Mouse (Mus musculus): Measurements from ENCODE around the gene Foxj2. TPM values are rescaled to one million over a fixed set of nuclear protein-coding genes. Genes with fewer than 3 reads are reported as not detected.

The Foxj2 gene
- polyA plus RNA-seq (2015; fragmentation: Nextera tagmentation; extraction: Ambion mirVana), result 3.0 and 3.2 TPM in 2 replicates

GRCm38 (mm10) chr6:122819306-122820070, at the start of gene Foxj2:
Gene Foxj2, plus strand, starts transcription at chr6:122819914.
- DNase-seq (ENCODE audit: low spot score), result peak; percentile 68

- no peak for DNase-seq (ENCODE audit: low spot score)
Observed at GRCm38 (mm10) chr6:122770760-122771315, 48.9 kb upstream of the Foxj2 start.

- no peak for DNase-seq (ENCODE audit: low spot score)
Observed at GRCm38 (mm10) chr6:122772701-122773100, 47.0 kb upstream of the Foxj2 start.

GRCm38 (mm10) chr6:122774345-122774744, 45.4 kb upstream of the Foxj2 start:
- DNase-seq (ENCODE audit: low spot score), result no peak

- DNase-seq (ENCODE audit: low spot score), result no peak
Observed at GRCm38 (mm10) chr6:122776040-122776439, 43.7 kb upstream of the Foxj2 start.

- DNase-seq (ENCODE audit: low spot score), result no peak
Observed at GRCm38 (mm10) chr6:122779916-122780315, 39.8 kb upstream of the Foxj2 start.

GRCm38 (mm10) chr6:122781167-122781566, 38.5 kb upstream of the Foxj2 start:
- no peak for DNase-seq (ENCODE audit: low spot score)

GRCm38 (mm10) chr6:122782164-122782563, 37.5 kb upstream of the Foxj2 start:
- DNase-seq (ENCODE audit: low spot score), result no peak

GRCm38 (mm10) chr6:122784866-122785265, 34.8 kb upstream of the Foxj2 start:
- peak; percentile 43 for DNase-seq (ENCODE audit: low spot score)

GRCm38 (mm10) chr6:122786275-122786674, 33.4 kb upstream of the Foxj2 start:
- DNase-seq (ENCODE audit: low spot score), result peak; percentile 71

- DNase-seq (ENCODE audit: low spot score), result no peak
Observed at GRCm38 (mm10) chr6:122795254-122795935, 24.3 kb upstream of the Foxj2 start.

- DNase-seq (ENCODE audit: low spot score), result peak; percentile 37
Observed at GRCm38 (mm10) chr6:122800640-122801300, 18.9 kb upstream of the Foxj2 start.

- DNase-seq (ENCODE audit: low spot score), result peak; percentile 39
Observed at GRCm38 (mm10) chr6:122801301-122801800, 18.4 kb upstream of the Foxj2 start, which contains the start of gene Slc2a3. Gene Slc2a3, minus strand, starts transcription at chr6:122801640.

GRCm38 (mm10) chr6:122801801-122802514, 17.8 kb upstream of the Foxj2 start:
- DNase-seq (ENCODE audit: low spot score), result peak; percentile 79

GRCm38 (mm10) chr6:122804418-122804817, 15.3 kb upstream of the Foxj2 start:
- DNase-seq (ENCODE audit: low spot score), result peak; percentile 79

- DNase-seq (ENCODE audit: low spot score), result peak; percentile 87
Observed at GRCm38 (mm10) chr6:122810022-122810614, 9.6 kb upstream of the Foxj2 start.

GRCm38 (mm10) chr6:122810615-122811279, 9.0 kb upstream of the Foxj2 start:
- peak; percentile 96 for DNase-seq (ENCODE audit: low spot score)

- peak; percentile 94 for DNase-seq (ENCODE audit: low spot score)
Observed at GRCm38 (mm10) chr6:122811280-122811652, 8.4 kb upstream of the Foxj2 start.

- peak; percentile 80 for DNase-seq (ENCODE audit: low spot score)
Observed at GRCm38 (mm10) chr6:122811771-122812600, 7.7 kb upstream of the Foxj2 start.

Data from thymus, postnatal 0 days (tissue).